Mouse (Mus musculus): ENCODE measurements around the gene Fbxo46. TPM values are rescaled to one million over a fixed set of nuclear protein-coding genes. Genes with fewer than 3 reads are reported as not detected.

Gene Fbxo46
- polyA plus RNA-seq, 1 experiment from 2014 or later = 14.7 TPM

GRCm38 (mm10) chr7:19107436-19107835 is 12.2 kb upstream of the Fbxo46 start:
- Histone ChIP-seq H3K4me2 (replicated peaks) (no peak overlapping the region), H3K9me3 (replicated peaks) (no peaks in the 10 kb centered on the region), H3K27ac (replicated peaks) (no peak overlapping the region), H3K4me1 (no peaks in the 10 kb centered on the region), H3K9ac (no peak overlapping the region), H3K4me3 (replicated peaks) (no peak overlapping the region), H3K36me3 (no peaks in the 10 kb centered on the region), H3K27me3 (no peaks in the 10 kb centered on the region)
- WGBS = 58% methylated on average over 3 of the region's 3 CpGs
- ATAC-seq (ENCODE audit: insufficient number of reproducible peaks, low FRiP score, low TSS enrichment, low read depth) = no peak

DNA sequence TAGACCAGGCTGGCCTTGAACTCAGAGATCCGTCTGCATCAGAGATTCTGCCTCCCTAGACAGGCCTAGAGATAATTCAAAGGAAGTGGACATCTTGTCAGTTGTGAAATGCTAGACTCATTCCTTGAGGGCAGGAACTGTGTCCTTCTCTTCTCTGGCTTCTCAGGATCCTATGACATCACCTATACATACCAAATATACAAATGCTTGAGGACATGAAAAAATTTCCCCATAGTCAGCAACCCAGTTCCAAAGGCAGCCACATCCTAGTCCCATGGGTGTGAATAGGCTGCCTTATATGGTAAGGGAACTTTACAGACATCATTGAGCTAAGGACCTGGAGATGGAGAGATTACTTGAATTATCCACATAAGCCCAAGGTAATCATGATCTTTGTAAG is 10.1 kb upstream of the Fbxo46 start:
- no peak overlapping the region for H3K4me3 ChIP-seq (replicated peaks)
- no peak overlapping the region for H3K4me2 ChIP-seq (replicated peaks)
- H3K27me3 ChIP-seq = no peaks in the 10 kb centered on the region
- no peaks in the 10 kb centered on the region for H3K9me3 ChIP-seq (replicated peaks)
- H3K4me1 ChIP-seq = no peaks in the 10 kb centered on the region
- 85% methylated on average over 1 of the region's 1 CpGs for WGBS
- no peak for ATAC-seq (ENCODE audit: insufficient number of reproducible peaks, low FRiP score, low TSS enrichment, low read depth)
- H3K9ac ChIP-seq = no peak overlapping the region
- no peak overlapping the region for H3K27ac ChIP-seq (replicated peaks)
- H3K36me3 ChIP-seq = no peaks in the 10 kb centered on the region

- H3K4me2 ChIP-seq (replicated peaks) = peak within 1 kb of the TSS; percentile 46
- H3K4me3 ChIP-seq (replicated peaks) = peak within 1 kb of the TSS; percentile 25
- no peak within 1 kb of the TSS for H3K27ac ChIP-seq (replicated peaks)
- H3K4me1 ChIP-seq = peaks cover 24% of the 10 kb centered on the region
- H3K27me3 ChIP-seq = no peaks in the 10 kb centered on the region
- 22% methylated on average over 60 of the region's 64 CpGs for WGBS
- H3K9me3 ChIP-seq (replicated peaks) = no peaks in the 10 kb centered on the region
- ATAC-seq (ENCODE audit: insufficient number of reproducible peaks, low FRiP score, low TSS enrichment, low read depth) = no peak
- no peak within 1 kb of the TSS for H3K9ac ChIP-seq
- H3K36me3 ChIP-seq = no peaks in the 10 kb centered on the region
These were observed 1.5 kb upstream of the Fbxo46 start, which contains the start of gene Gm4969 for GRCm38 (mm10) chr7:19118028-19118771. TSS of gene Gm4969 (minus strand) at chr7:19118368.

GRCm38 (mm10) chr7:19119083-19119482 is 576 bp upstream of the Fbxo46 start:
- Histone ChIP-seq H3K9ac (no peak overlapping the region), H3K4me3 (replicated peaks) (no peak overlapping the region), H3K4me2 (replicated peaks) (no peak overlapping the region), H3K27me3 (no peaks in the 10 kb centered on the region), H3K36me3 (no peaks in the 10 kb centered on the region), H3K27ac (replicated peaks) (no peak overlapping the region), H3K4me1 (peaks cover 24% of the 10 kb centered on the region), H3K9me3 (replicated peaks) (no peaks in the 10 kb centered on the region)
- no peak for ATAC-seq (ENCODE audit: insufficient number of reproducible peaks, low FRiP score, low TSS enrichment, low read depth)
- 91% methylated on average over 8 of the region's 8 CpGs for WGBS

- WGBS = 92% methylated on average over 4 of the region's 4 CpGs
These were observed 2.0 kb downstream of the Fbxo46 start for GRCm38 (mm10) chr7:19121686-19122085.

GRCm38 (mm10) chr7:19124713-19125112 is 5.1 kb downstream of the Fbxo46 start:
- H3K4me1 ChIP-seq = peaks cover 16% of the 10 kb centered on the region
- ATAC-seq (ENCODE audit: insufficient number of reproducible peaks, low FRiP score, low TSS enrichment, low read depth) = no peak
- no peak overlapping the region for H3K27ac ChIP-seq (replicated peaks)
- 89% methylated on average over 6 of the region's 6 CpGs for WGBS
- H3K9me3 ChIP-seq (replicated peaks) = no peaks in the 10 kb centered on the region
- no peak overlapping the region for H3K4me3 ChIP-seq (replicated peaks)
- H3K27me3 ChIP-seq = no peaks in the 10 kb centered on the region
- H3K4me2 ChIP-seq (replicated peaks) = no peak overlapping the region
- peaks cover 5% of the 10 kb centered on the region; the same call in 1 of the 2 replicates for H3K36me3 ChIP-seq
- no peak overlapping the region for H3K9ac ChIP-seq

More at GRCm38 (mm10) chr7:19121686-19122085, 2.0 kb downstream of the Fbxo46 start:
- Histone ChIP-seq H3K9me3 (replicated peaks) (no peaks in the 10 kb centered on the region), H3K4me1 (peaks cover 24% of the 10 kb centered on the region), H3K36me3 (no peaks in the 10 kb centered on the region), H3K4me3 (replicated peaks) (no peak overlapping the region), H3K4me2 (replicated peaks) (no peak overlapping the region), H3K27ac (replicated peaks) (no peak overlapping the region), H3K27me3 (no peaks in the 10 kb centered on the region), H3K9ac (no peak overlapping the region)
- no peak for ATAC-seq (ENCODE audit: insufficient number of reproducible peaks, low FRiP score, low TSS enrichment, low read depth)

- Histone ChIP-seq H3K9me3 (replicated peaks) (no peaks in the 10 kb centered on the region), H3K27ac (replicated peaks) (no peak overlapping the region), H3K27me3 (no peaks in the 10 kb centered on the region), H3K4me1 (peaks cover 15% of the 10 kb centered on the region; the same call in 1 of the 2 replicates), H3K4me3 (replicated peaks) (no peak overlapping the region), H3K4me2 (replicated peaks) (no peak overlapping the region), H3K36me3 (peaks cover 5% of the 10 kb centered on the region; the same call in 1 of the 2 replicates), H3K9ac (no peak overlapping the region)
- 88% methylated on average over 5 of the region's 5 CpGs for WGBS
- ATAC-seq (ENCODE audit: insufficient number of reproducible peaks, low FRiP score, low TSS enrichment, low read depth) = no peak
These were observed 8.1 kb downstream of the Fbxo46 start for GRCm38 (mm10) chr7:19127744-19128143.

GRCm38 (mm10) chr7:19129396-19129795 is 9.7 kb downstream of the Fbxo46 start:
- Histone ChIP-seq H3K36me3 (peaks cover 6% of the 10 kb centered on the region; the same call in 1 of the 2 replicates), H3K27me3 (no peaks in the 10 kb centered on the region), H3K4me3 (replicated peaks) (no peak overlapping the region), H3K4me1 (peaks cover 15% of the 10 kb centered on the region; the same call in 1 of the 2 replicates), H3K27ac (replicated peaks) (no peak overlapping the region), H3K9me3 (replicated peaks) (no peaks in the 10 kb centered on the region), H3K9ac (no peak overlapping the region), H3K4me2 (replicated peaks) (no peak overlapping the region)
- 92% methylated on average over 5 of the region's 5 CpGs for WGBS
- ATAC-seq (ENCODE audit: insufficient number of reproducible peaks, low FRiP score, low TSS enrichment, low read depth) = no peak

DNA sequence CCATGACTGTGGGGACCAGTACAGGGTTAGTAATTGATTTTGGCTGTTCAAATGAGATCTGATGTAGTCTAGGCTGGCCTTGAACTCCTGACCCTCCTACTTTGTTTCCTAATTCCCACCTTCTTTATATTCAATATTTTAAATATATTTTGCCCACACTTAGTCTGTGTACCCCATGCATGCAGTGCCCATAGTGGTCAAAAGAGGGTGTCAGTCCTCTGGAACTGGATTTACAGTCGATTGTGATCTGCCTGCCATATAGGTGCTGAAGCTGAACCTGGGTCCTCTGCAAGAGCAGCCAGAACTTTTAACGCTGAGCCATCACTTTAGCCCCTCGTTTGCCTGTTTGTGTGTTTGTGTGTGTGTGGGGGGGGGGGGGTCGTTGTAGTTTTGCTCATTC is 11.0 kb downstream of the Fbxo46 start:
- ATAC-seq (ENCODE audit: insufficient number of reproducible peaks, low FRiP score, low TSS enrichment, low read depth) = no peak
- H3K9ac ChIP-seq = peak overlapping the region; percentile 31; the same call in 1 of the 2 replicates
- peaks cover 15% of the 10 kb centered on the region; the same call in 1 of the 2 replicates for H3K4me1 ChIP-seq
- no peaks in the 10 kb centered on the region for H3K27me3 ChIP-seq
- H3K4me3 ChIP-seq (replicated peaks) = peak overlapping the region; percentile 49
- WGBS = 21% methylated on average over 4 of the region's 4 CpGs
- peaks cover 17% of the 10 kb centered on the region for H3K36me3 ChIP-seq
- H3K9me3 ChIP-seq (replicated peaks) = no peaks in the 10 kb centered on the region
- peak overlapping the region; percentile 64 for H3K4me2 ChIP-seq (replicated peaks)
- H3K27ac ChIP-seq (replicated peaks) = peak overlapping the region; percentile 89

GRCm38 (mm10) chr7:19131324-19131848 is 11.7 kb downstream of the Fbxo46 start:
- Histone ChIP-seq H3K27ac (replicated peaks) (peak overlapping the region; percentile 89), H3K36me3 (peaks cover 25% of the 10 kb centered on the region), H3K27me3 (no peaks in the 10 kb centered on the region), H3K4me3 (replicated peaks) (peak overlapping the region; percentile 49), H3K9me3 (replicated peaks) (no peaks in the 10 kb centered on the region), H3K4me2 (replicated peaks) (peak overlapping the region; percentile 64), H3K9ac (peak overlapping the region; percentile 31; the same call in 1 of the 2 replicates), H3K4me1 (peaks cover 15% of the 10 kb centered on the region; the same call in 1 of the 2 replicates)
- peak; percentile 99 for ATAC-seq (ENCODE audit: insufficient number of reproducible peaks, low FRiP score, low TSS enrichment, low read depth)
- under 1% methylated on average over 39 of the region's 39 CpGs for WGBS

DNA sequence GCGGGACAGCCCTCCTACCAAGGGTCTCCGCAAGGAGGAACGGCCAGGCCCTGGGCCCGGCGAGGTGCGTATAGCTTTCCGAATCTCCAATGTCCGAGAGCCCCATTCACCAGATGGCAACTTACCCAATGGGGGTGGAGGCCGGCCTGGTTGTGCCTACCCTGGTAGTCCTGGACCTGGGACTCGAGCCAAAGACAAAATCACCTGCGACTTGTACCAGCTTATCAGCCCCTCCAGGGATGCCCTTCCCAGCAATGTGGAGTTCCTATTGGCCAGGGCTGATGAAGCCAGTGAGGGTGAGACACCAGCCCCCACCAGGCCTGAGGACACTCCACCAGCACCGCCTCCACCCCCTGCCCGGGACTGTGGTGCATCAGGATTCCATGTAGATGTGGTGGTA is 16.5 kb downstream of the Fbxo46 start:
- Histone ChIP-seq H3K9me3 (replicated peaks) (no peaks in the 10 kb centered on the region), H3K27ac (replicated peaks) (no peak overlapping the region), H3K9ac (no peak overlapping the region), H3K27me3 (no peaks in the 10 kb centered on the region), H3K36me3 (peaks cover 67% of the 10 kb centered on the region), H3K4me2 (replicated peaks) (no peak overlapping the region), H3K4me3 (replicated peaks) (no peak overlapping the region), H3K4me1 (peaks cover 6% of the 10 kb centered on the region; the same call in 1 of the 2 replicates)
- no peak for ATAC-seq (ENCODE audit: insufficient number of reproducible peaks, low FRiP score, low TSS enrichment, low read depth)
- 95% methylated on average over 13 of the region's 13 CpGs for WGBS
